Mouse (Mus musculus) kidney, embryonic 14.5 days (tissue): ENCODE measurements around the gene Ank2. TPM values are rescaled to one million over a fixed set of nuclear protein-coding genes. Genes with fewer than 3 reads are reported as not detected.

Source experiments
- ATAC-seq: fragments of 200-750 bp; cut with Nextera tagmentation; 2 replicates; pipeline ENCODE4 v1.8.0; 2017; ENCODE audit warnings: moderate number of reproducible peaks, mild to moderate bottlenecking, moderate TSS enrichment, moderate library complexity; ENCODE audit not compliant: low FRiP score, low TSS enrichment
- H3K27ac ChIP-seq: fragments of 300-500 bp; sonication (generic); 2 replicates; pipeline ENCODE4 v1.5.1; 2014; ENCODE audit warnings: low read depth, mild to moderate bottlenecking, low read length, moderate library complexity, mixed read lengths
- H3K27me3 ChIP-seq: fragments of 300-500 bp; sonication (generic); 2 replicates; pipeline ENCODE4 v1.6.1; 2014; ENCODE audit warnings: mild to moderate bottlenecking, low read length; ENCODE audit not compliant: control insufficient read depth, insufficient read depth
- H3K36me3 ChIP-seq: fragments of 300-500 bp; sonication (generic); 2 replicates; pipeline ENCODE4 v1.6.1; 2014; ENCODE audit warnings: low read length, mixed read lengths; ENCODE audit not compliant: control insufficient read depth, insufficient read depth
- H3K4me1 ChIP-seq: fragments of 300-500 bp; sonication (generic); 2 replicates; pipeline ENCODE4 v1.6.1; 2014; ENCODE audit warnings: low read length, mixed read lengths; ENCODE audit not compliant: control insufficient read depth, insufficient read depth
- H3K4me2 ChIP-seq: fragments of 300-500 bp; sonication (generic); replicated peaks from 2 replicates; pipeline ENCODE4 v1.6.1; 2014; ENCODE audit warnings: low read depth, mild to moderate bottlenecking, low read length
- H3K4me3 ChIP-seq: fragments of 300-500 bp; sonication (generic); 2 replicates; pipeline ENCODE4 v1.5.1; 2014; ENCODE audit warnings: mild to moderate bottlenecking, low read length
- H3K9ac ChIP-seq: fragments of 300-500 bp; sonication (generic); 2 replicates; pipeline ENCODE4 v1.6.1; 2014; ENCODE audit warnings: low read depth, mild to moderate bottlenecking, low read length, moderate library complexity
- H3K9me3 ChIP-seq: fragments of 300-500 bp; sonication (generic); 2 replicates; pipeline ENCODE4 v1.6.1; 2016; ENCODE audit warnings: low read length; ENCODE audit not compliant: control insufficient read depth
- WGBS: fragments of 180-500 bp; shearing (Covaris S2); extraction: QIAGEN DNeasy Blood & Tissue Kit; methylation state at CpG from one replicate; pipeline ENCODE4 v1.1.7; 2014; 5-methylcytosine and 5-hydroxymethylcytosine counted together
- polyA plus RNA-seq: library from polyadenylated mRNA; unstranded; fragments of >200 nt; fragmentation: Nextera tagmentation; extraction: Ambion mirVana; gene quantifications from 2 replicates; pipeline ENCODE4 v1.2.1, GENCODE M21; 2014

Gene Ank2
- polyA plus RNA-seq, 1 experiment from 2014 or later = 11.5 TPM

GRCm38 (mm10) chr3:127118777-127119176 lies 380.4 kb downstream of the Ank2 start:
- ATAC-seq = no peak
- Histone ChIP-seq H3K4me3 (no peak overlapping the region), H3K36me3 (no peaks in the 10 kb centered on the region), H3K27me3 (no peaks in the 10 kb centered on the region), H3K4me1 (no peaks in the 10 kb centered on the region), H3K9ac (no peak overlapping the region), H3K27ac (no peak overlapping the region), H3K9me3 (no peaks in the 10 kb centered on the region), H3K4me2 (no peak overlapping the region)
- WGBS = 91% methylated on average over 4 of the region's 4 CpGs

GRCm38 (mm10) chr3:127116226-127116625 lies 382.9 kb downstream of the Ank2 start:
- Histone ChIP-seq H3K27me3 (no peaks in the 10 kb centered on the region), H3K36me3 (no peaks in the 10 kb centered on the region), H3K4me3 (no peak overlapping the region), H3K4me1 (no peaks in the 10 kb centered on the region), H3K9ac (no peak overlapping the region), H3K4me2 (no peak overlapping the region), H3K27ac (no peak overlapping the region), H3K9me3 (no peaks in the 10 kb centered on the region)
- ATAC-seq = no peak
- WGBS = 89% methylated on average over 6 of the region's 6 CpGs

GRCm38 (mm10) chr3:127113238-127113637 lies 385.9 kb downstream of the Ank2 start:
- Histone ChIP-seq H3K36me3 (no peaks in the 10 kb centered on the region), H3K4me1 (no peaks in the 10 kb centered on the region), H3K27me3 (no peaks in the 10 kb centered on the region), H3K9ac (no peak overlapping the region), H3K9me3 (no peaks in the 10 kb centered on the region), H3K27ac (no peak overlapping the region), H3K4me2 (no peak overlapping the region), H3K4me3 (no peak overlapping the region)
- WGBS = 85% methylated on average over 7 of the region's 7 CpGs
- ATAC-seq = no peak

- no peaks in the 10 kb centered on the region for H3K36me3 ChIP-seq
- H3K27me3 ChIP-seq = no peaks in the 10 kb centered on the region
- H3K4me3 ChIP-seq = no peak overlapping the region
- no peak for ATAC-seq
- peaks cover 3% of the 10 kb centered on the region; the same call in 1 of the 2 replicates for H3K9me3 ChIP-seq
- H3K9ac ChIP-seq = no peak overlapping the region
- no peaks in the 10 kb centered on the region for H3K4me1 ChIP-seq
- WGBS = 83% methylated on average over 3 of the region's 3 CpGs
- H3K4me2 ChIP-seq = no peak overlapping the region
- no peak overlapping the region for H3K27ac ChIP-seq
Measured at GRCm38 (mm10) chr3:127109413-127109812, 389.7 kb downstream of the Ank2 start.

- ATAC-seq = no peak
- Histone ChIP-seq H3K4me3 (no peak overlapping the region), H3K4me1 (no peaks in the 10 kb centered on the region), H3K27me3 (no peaks in the 10 kb centered on the region), H3K4me2 (no peak overlapping the region), H3K9ac (no peak overlapping the region), H3K36me3 (no peaks in the 10 kb centered on the region), H3K27ac (no peak overlapping the region), H3K9me3 (peaks cover 3% of the 10 kb centered on the region; the same call in 1 of the 2 replicates)
- WGBS = 83% methylated on average over 2 of the region's 2 CpGs
Measured at GRCm38 (mm10) chr3:127108481-127108880, 390.7 kb downstream of the Ank2 start.

GRCm38 (mm10) chr3:127107281-127107680 lies 391.9 kb downstream of the Ank2 start:
- H3K4me2 ChIP-seq = no peak overlapping the region

GRCm38 (mm10) chr3:127101326-127101725 lies 397.8 kb downstream of the Ank2 start:
- Histone ChIP-seq H3K4me2 (no peak overlapping the region), H3K27ac (no peak overlapping the region), H3K4me1 (no peaks in the 10 kb centered on the region), H3K36me3 (no peaks in the 10 kb centered on the region), H3K9ac (no peak overlapping the region), H3K9me3 (peaks cover 3% of the 10 kb centered on the region; the same call in 1 of the 2 replicates), H3K27me3 (no peaks in the 10 kb centered on the region), H3K4me3 (no peak overlapping the region)
- no peak for ATAC-seq
- 91% methylated on average over 1 of the region's 1 CpGs for WGBS

More at GRCm38 (mm10) chr3:127107281-127107680, 391.9 kb downstream of the Ank2 start:
- H3K27ac ChIP-seq = no peak overlapping the region
- no peaks in the 10 kb centered on the region for H3K36me3 ChIP-seq
- 66% methylated on average over 5 of the region's 5 CpGs for WGBS
- no peaks in the 10 kb centered on the region for H3K27me3 ChIP-seq
- no peak overlapping the region for H3K9ac ChIP-seq
- H3K9me3 ChIP-seq = peaks cover 3% of the 10 kb centered on the region; the same call in 1 of the 2 replicates
- H3K4me1 ChIP-seq = no peaks in the 10 kb centered on the region
- no peak for ATAC-seq
- no peak overlapping the region for H3K4me3 ChIP-seq

- Histone ChIP-seq H3K27me3 (no peaks in the 10 kb centered on the region), H3K36me3 (no peaks in the 10 kb centered on the region), H3K4me3 (no peak overlapping the region), H3K9ac (no peak overlapping the region), H3K27ac (no peak overlapping the region), H3K4me1 (no peaks in the 10 kb centered on the region), H3K4me2 (no peak overlapping the region), H3K9me3 (no peaks in the 10 kb centered on the region)
- 96% methylated on average over 1 of the region's 1 CpGs for WGBS
- no peak for ATAC-seq
Measured at GRCm38 (mm10) chr3:127097745-127098144, 401.4 kb downstream of the Ank2 start.

GRCm38 (mm10) chr3:127097106-127097505 lies 402.0 kb downstream of the Ank2 start:
- no peak overlapping the region for H3K9ac ChIP-seq
- no peaks in the 10 kb centered on the region for H3K27me3 ChIP-seq
- H3K36me3 ChIP-seq = no peaks in the 10 kb centered on the region
- no peaks in the 10 kb centered on the region for H3K4me1 ChIP-seq
- no peak overlapping the region for H3K4me3 ChIP-seq
- no peaks in the 10 kb centered on the region for H3K9me3 ChIP-seq
- no peak for ATAC-seq
- WGBS = 92% methylated on average over 1 of the region's 1 CpGs
- no peak overlapping the region for H3K27ac ChIP-seq
- no peak overlapping the region for H3K4me2 ChIP-seq
